Mouse (Mus musculus) layer of hippocampus, postnatal 14 days (tissue): ENCODE measurements around the gene Gm10382. TPM values are rescaled to one million over a fixed set of nuclear protein-coding genes. Genes with fewer than 3 reads are reported as not detected.
"Not testable (repeated sequence)": the region's sequence is repeated elsewhere in the genome, so short reads cannot be mapped to it uniquely, and the experiment has no call there.

ENCODE experiments used
- DNase-seq, 2 experiments: peaks; one replicate each; pipeline ENCODE4 v3.0.0; 2021 to 2022; ENCODE audit warnings: low spot score in 2 of 2, mixed read lengths in 1 of 2
- total RNA-seq, 2 experiments: library from RNA; stranded (reverse); gene quantifications; 2 replicates each; pipeline ENCODE4 v1.2.3; 2021

Gm10382 gene
- total RNA-seq, 2 experiments from 2014 or later, result 0.28 to 0.52 TPM

DNA sequence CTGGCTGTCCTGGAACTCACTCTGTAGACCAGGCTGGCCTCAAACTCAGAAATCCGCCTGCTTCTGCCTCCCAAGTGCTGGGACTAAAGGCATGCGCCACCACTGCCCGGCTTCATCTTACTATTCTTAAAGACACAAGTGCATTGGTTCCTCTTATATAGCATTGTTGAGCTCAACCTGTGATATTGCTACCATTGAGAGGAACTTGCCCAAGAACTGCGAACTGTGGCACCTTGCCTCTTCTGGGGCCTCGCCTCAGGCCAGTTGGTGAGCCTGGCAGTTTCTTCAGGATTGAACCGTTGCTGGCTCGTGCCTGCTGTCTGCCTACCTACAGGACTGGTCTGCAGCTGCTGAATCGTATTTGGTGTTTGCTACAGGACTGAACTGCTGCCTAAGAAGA, 23.4 kb downstream of the Gm10382 start:
- DNase-seq, result not testable (repeated sequence)

DNA sequence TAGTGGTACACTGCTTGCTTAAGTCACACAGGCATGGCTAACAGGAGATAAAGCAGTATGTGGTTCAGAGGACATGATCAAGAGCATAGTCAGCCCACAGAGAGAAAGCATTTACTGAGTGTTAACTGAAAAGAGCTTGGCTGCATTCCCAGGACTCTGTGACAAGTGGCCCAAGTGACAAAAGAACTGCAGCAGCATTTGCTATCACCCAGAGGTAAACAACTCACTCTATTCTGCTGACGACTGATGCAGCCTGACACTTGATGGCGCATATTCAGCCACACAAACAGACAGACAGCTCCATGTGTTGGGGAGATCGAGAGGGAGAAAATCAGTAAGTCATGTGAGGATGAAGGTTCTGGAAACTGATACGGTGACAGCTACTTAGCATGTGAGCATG, 24.6 kb downstream of the Gm10382 start:
- no peak for DNase-seq

DNA sequence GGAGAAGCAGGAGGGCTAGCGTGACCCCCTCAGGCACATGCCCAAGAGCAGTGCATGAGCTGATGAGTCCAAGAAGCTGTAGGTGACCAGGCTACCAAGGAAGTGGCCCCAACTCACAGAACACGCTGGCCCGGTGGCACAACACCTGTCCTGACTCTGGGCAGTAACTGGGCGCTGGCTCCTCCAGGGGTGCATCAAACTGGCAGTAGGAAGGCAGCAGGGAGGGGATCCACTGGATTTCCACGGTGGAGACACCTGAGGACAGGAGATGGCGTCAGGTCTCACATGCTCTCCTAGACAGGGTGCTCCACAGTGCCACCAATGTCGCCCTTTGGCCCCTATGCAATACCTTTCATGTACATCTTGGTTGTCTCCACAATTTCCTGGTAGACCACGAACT, 27.1 kb downstream of the Gm10382 start:
- no peak for DNase-seq

DNA sequence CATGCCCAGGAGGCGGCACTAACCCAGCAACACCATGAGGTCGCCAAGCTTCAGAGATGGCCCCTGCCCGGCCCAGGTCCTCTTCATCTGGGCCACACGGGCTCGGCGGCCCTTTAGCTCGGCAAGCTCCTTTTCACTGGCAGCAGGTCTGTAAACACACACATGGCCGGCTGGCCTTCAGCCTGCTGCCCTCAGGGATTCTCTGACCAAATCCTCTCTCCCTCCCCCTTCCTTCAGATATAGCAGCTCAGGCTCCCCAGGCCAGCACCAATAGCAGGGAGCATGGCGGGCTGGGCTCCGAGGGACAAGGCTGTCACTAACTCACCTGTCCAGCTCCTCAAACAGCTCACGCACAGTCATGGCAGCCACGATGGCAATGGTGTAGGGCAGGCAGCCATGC, 29.5 kb downstream of the Gm10382 start:
- no peak for DNase-seq

DNA sequence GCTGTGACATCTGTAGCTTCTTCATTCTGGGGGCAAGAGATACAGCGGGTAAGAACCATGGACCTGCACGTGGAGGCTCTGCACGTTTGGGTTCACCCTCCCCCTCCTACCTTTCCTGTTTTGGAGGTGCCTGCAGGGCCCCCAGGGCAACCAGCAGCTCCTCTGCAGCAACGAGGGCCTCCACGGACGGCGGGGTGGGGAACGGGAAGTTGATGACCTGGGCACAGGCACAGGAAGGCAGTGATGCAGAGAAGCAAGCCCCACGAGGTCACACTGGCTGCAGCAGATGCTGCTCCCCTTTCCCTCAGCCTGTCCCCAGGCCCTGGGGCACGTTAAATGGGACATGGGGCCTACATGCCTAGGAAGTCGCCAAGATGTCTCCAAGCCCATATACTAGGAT, 30.0 kb downstream of the Gm10382 start:
- no peak for DNase-seq

DNA sequence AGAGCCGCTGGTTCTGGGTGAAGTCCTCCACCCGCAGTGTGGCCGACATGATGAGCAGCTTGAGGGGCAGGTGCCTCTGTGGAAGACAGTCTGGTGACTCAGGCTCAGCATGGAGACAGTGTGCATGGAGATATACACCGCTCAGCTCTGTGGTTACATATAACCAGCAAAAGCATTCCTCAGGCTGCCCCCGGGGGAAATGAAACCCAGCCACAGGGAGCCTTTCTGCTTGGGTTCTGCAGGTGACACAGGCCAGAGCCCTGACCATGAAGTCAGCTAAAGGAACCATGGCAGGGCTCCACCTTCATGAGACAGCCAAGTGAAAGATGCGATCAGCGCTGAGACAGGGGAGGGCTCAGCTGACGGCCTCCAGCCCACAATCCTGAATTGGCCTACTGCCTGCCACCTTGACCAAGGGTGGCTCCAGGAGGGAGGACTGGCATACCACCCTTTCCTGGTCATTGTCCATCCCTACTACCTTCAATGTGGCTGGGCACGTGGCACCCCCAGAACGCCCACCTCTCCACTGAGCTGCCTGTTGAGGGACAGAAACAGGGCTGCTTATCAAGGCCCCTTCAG, 36.7 kb downstream of the Gm10382 start:
- no peak for DNase-seq

DNA sequence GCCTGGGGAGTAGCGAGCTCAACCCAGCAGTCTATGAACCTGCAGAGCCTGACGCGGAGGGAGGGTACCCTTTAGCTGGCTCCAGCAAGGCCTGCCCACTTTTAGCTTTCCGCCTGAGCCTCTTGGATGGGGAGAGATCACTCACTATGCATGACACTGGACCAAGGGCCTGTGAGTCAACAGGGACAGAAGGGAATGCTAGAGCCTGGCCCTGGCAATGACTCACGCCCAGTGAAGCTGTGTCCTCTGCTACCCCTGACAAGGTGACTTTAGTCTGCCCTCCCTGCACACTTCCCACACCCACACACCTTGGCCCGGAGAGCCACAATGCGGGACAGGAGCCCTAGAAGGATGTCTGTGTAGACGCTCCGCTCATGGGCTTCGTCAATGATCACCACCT, 37.2 kb downstream of the Gm10382 start:
- no peak for DNase-seq

DNA sequence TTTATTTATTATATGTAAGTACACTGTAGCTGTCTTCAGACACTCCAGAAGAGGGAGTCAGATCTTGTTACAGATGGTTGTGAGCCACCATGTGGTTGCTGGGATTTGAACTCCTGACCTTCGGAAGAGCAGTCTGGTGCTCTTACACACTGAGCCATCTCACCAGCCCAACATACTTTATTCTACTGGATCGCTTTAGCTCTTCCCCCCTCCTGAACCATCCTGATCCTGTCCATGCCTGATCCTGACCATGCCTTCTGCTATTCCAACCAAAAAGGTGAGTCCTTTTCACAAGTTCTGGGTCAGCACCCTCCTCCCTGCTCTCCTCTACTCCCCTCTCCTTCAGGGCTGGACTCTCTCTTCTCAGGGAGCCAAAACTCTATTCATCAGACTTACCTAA, 43.2 kb downstream of the Gm10382 start:
- DNase-seq, result not testable (repeated sequence)

DNA sequence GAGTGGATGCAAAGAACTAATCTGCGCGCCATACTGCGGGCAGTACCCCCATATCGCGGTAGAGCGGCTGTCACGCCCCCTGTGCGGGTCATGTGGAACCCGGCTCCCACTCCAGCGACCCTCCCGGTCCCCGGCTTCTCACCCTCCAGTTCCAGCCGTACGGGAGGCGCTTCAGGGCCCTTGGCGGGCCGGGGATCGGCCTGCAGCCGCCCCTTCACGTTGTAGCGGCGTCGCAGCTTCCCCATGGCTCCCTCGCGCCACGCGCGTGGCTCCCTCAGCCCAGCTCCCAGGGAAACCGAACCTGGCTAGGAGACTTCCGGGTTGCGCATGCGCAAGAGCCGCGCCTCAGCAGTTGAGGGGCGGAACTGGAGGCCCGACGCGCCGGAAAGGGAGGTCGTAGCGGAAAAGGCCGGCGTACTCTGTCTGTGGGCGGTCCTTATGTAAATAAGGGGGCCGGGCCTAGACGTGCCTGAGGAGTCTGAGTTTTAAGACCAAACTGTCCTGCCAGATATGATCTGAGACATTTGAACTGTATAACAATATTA, 44.7 kb downstream of the Gm10382 start, which contains the start of gene Dhx37:
Gene Dhx37, minus strand, starts transcription at position 329 of the 545 bp plus-strand sequence.
- peak; percentile 91 to 95 for DNase-seq

DNA sequence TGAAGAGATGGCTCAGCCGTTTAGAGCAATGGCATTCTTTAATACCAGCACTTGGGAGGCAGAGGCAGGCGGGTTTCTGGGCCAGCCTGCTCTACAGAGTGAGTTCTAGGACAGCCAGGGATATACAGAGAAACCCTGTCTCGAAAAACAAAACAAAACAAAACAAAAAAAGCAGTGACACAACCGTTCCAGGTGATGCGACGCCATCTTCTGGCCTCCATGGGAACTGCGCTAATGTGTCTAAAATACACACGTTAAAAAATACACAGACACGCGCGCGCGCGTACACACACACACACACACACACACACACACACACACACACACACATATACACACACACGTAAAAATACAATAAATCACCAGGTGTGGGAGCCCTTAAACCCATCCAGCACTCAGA, 45.2 kb downstream of the Gm10382 start:
- DNase-seq, result not testable (repeated sequence)

Other genes starting within 250 kb of the Gm10382 start
- 100 to 1,000 TPM; 238 to 254 TPM for gene Ncor2, start 210.1 kb upstream of the Gm10382 start, total RNA-seq
- 10 to 100 TPM; 46.1 to 54.3 TPM for gene Scarb1, start 48.2 kb upstream of the Gm10382 start, total RNA-seq
- 100 to 1,000 TPM; 755 to 828 TPM for gene Ubc, start 880 bp downstream of the Gm10382 start, total RNA-seq
- gene Dhx37, start 44.8 kb downstream of the Gm10382 start, total RNA-seq, result 10 to 100 TPM; 12.4 to 13.8 TPM
- gene Bri3bp, start 52.2 kb downstream of the Gm10382 start, total RNA-seq, result 10 to 100 TPM; 89.0 to 90.0 TPM
- gene Aacs, start 86.5 kb downstream of the Gm10382 start, total RNA-seq, result 10 to 100 TPM; 77.1 to 87.7 TPM
- 100 to 1,000 TPM in 1 of 2 experiments, 10 to 100 TPM in 1; 98.9 to 106 TPM for gene Tmem132b, start 142.5 kb downstream of the Gm10382 start, total RNA-seq